Mouse (Mus musculus): Measurements from ENCODE around the gene Thumpd3. TPM values are rescaled to one million over a fixed set of nuclear protein-coding genes. Genes with fewer than 3 reads are reported as not detected.

Gene Thumpd3
- polyA plus RNA-seq, 1 experiment = 33.5 TPM

DNA sequence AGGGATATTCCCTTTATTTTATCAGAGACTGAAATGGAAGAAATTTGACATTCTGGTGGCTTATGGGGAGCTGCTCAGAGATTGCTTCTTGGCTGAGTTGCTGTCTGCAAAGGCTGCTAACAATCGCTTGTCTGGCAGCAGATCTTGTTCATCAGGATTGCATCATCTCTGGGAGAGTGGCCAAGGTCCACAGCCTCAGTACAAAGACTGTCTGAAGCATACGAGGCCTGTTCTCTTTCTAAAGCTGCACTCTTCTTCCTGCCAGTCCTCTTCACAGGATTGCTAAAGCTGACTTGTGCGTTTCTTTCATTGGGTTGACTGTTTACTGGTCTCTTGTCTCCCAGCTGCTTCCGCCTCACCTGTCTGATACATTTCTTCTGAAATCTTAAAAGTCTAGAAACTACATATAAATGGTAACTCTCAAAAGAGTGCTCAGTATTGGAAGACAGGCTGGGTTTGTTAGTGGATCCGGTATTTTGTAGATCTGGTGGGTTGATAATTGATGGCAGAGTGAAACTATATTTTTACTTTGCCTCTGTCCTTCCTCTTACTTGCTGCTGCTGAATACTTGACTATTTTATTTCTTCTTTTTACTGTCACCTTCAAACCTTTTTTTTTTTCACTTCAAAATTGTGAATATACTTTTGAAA lies 53.7 kb downstream of the Thumpd3 start:
- Histone ChIP-seq H3K4me1 (ENCODE audit: control insufficient read depth, insufficient read depth, low read length) (no peaks in the 10 kb centered on the region; the same call in 1 of the 2 replicates), H3K4me3 (ENCODE audit: insufficient read depth, low read length) (no peak overlapping the region), H3K27ac (ENCODE audit: insufficient read depth, low read length) (peak overlapping the region; percentile 96)
- 0 out of 2 replicates have a peak, but pooled peaks have one; percentile 23 for TF ChIP-seq POLR2A (IDR thresholded peaks at IDR 0.05; ENCODE audit: low read depth, low read length)
- TF ChIP-seq CTCF (IDR thresholded peaks at IDR 0.05; ENCODE audit: borderline replicate concordance, insufficient read depth, low read length) = no peak

DNA sequence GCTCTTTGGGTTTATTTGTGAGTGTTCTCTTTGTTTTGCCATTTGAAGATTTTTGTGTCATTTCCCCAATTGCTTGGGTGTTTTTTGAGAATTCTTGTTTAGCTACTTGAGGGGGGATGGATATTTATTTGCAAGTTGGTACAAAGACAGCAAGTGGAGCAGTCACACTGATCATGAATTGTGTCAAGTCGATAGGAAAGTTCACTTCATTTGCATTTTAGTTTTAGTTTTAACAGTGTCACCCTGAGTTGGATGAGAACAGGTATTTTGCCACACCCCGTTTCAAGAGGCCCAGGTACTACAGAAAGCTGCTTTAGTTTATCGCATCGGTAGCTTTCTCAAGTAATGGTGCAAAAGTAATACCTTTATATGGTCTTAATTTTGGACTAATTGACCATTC lies 56.5 kb downstream of the Thumpd3 start:
- no peak overlapping the region for H3K4me3 ChIP-seq (ENCODE audit: insufficient read depth, low read length)
- no peaks in the 10 kb centered on the region for H3K4me1 ChIP-seq (ENCODE audit: control insufficient read depth, insufficient read depth, low read length)
- TF ChIP-seq POLR2A (IDR thresholded peaks at IDR 0.05; ENCODE audit: low read depth, low read length) = no peak
- no peak for TF ChIP-seq CTCF (IDR thresholded peaks at IDR 0.05; ENCODE audit: borderline replicate concordance, insufficient read depth, low read length)
- H3K27ac ChIP-seq (ENCODE audit: insufficient read depth, low read length) = 0 out of 2 replicates have a peak overlapping the region, but pooled peaks have one; percentile 8

DNA sequence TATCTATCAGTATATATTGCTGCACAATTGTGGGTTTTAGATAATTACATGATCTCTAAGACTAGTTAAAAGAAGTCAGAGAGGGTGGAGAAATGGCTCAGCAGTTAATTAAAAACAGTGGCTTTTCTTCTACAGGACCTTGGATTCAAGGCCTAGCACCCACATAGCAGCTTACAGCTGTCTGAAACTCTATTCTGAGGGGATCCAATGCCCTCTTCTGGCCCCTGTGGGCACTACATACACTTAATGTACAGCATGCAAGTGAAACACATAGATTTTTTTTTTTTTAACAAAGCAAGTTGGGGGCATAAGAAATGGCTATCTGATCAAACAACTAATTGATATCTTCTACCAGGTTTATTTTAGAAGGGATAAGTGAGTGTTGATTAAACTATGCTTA lies 57.7 kb downstream of the Thumpd3 start:
- no peak overlapping the region for H3K4me3 ChIP-seq (ENCODE audit: insufficient read depth, low read length)
- TF ChIP-seq CTCF (IDR thresholded peaks at IDR 0.05; ENCODE audit: borderline replicate concordance, insufficient read depth, low read length) (no peak), POLR2A (IDR thresholded peaks at IDR 0.05; ENCODE audit: low read depth, low read length) (no peak)
- no peaks in the 10 kb centered on the region for H3K4me1 ChIP-seq (ENCODE audit: control insufficient read depth, insufficient read depth, low read length)
- no peak overlapping the region for H3K27ac ChIP-seq (ENCODE audit: insufficient read depth, low read length)

DNA sequence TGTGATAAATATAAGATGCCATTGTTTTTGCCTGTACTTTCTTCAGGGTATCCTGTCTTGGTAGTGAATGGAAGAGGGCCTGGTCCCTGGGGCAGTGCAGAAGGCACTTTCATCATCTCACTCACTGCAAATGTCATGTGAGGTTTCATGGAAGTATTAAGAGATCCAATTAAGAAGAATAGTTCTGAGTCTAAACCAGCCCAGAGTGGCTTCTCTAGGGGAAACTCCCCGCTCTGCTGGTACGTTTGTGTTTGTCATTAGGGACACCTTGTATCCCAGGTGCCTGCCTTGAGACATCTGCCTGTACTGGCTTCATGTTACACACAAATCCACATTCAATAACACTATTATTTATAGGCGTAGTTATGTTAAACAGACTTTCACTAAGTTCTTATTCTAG lies 63.4 kb downstream of the Thumpd3 start:
- TF ChIP-seq CTCF (IDR thresholded peaks at IDR 0.05; ENCODE audit: borderline replicate concordance, insufficient read depth, low read length) (no peak), POLR2A (IDR thresholded peaks at IDR 0.05; ENCODE audit: low read depth, low read length) (no peak)
- Histone ChIP-seq H3K27ac (ENCODE audit: insufficient read depth, low read length) (no peak overlapping the region), H3K4me3 (ENCODE audit: insufficient read depth, low read length) (no peak overlapping the region), H3K4me1 (ENCODE audit: control insufficient read depth, insufficient read depth, low read length) (no peaks in the 10 kb centered on the region)

DNA sequence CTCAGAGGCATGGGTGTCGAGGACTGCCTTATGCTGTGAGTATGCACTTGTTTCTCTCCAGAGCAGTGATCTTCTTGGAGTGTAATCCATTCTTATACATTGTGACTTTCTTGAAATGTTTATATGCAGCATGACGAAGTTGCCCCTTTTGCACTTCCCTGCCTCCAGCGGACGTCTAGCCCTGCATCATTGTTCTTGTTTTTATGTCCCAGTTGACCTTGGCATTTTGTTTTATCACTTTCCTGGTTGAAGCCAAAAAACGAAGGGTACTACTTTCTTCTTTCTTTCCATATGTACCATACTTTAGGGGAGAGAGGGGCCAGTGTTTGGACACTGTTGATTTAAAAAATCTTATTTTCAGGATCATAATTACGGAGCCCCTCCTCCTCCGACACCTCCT lies 63.9 kb downstream of the Thumpd3 start:
- Histone ChIP-seq H3K27ac (ENCODE audit: insufficient read depth, low read length) (no peak overlapping the region), H3K4me1 (ENCODE audit: control insufficient read depth, insufficient read depth, low read length) (no peaks in the 10 kb centered on the region), H3K4me3 (ENCODE audit: insufficient read depth, low read length) (no peak overlapping the region)
- TF ChIP-seq CTCF (IDR thresholded peaks at IDR 0.05; ENCODE audit: borderline replicate concordance, insufficient read depth, low read length) (no peak), POLR2A (IDR thresholded peaks at IDR 0.05; ENCODE audit: low read depth, low read length) (no peak)

Other genes starting within 250 kb of the Thumpd3 start
- gene Srgap3, start 99.0 kb upstream of the Thumpd3 start, polyA plus RNA-seq (2011; ENCODE audit: insufficient read length, low read depth, missing spikeins) = 16.4 and 19.6 TPM in 2 replicates
- 128 and 154 TPM in 2 replicates for gene Setd5, start 31.1 kb downstream of the Thumpd3 start, polyA plus RNA-seq (2011; ENCODE audit: insufficient read length, low read depth, missing spikeins)
- gene Lhfpl4, start 149.2 kb downstream of the Thumpd3 start, polyA plus RNA-seq (2011; ENCODE audit: insufficient read length, low read depth, missing spikeins) = 0.22 and 0.39 TPM in 2 replicates
- gene Mtmr14, start 191.6 kb downstream of the Thumpd3 start, polyA plus RNA-seq (2011; ENCODE audit: insufficient read length, low read depth, missing spikeins) = 17.6 and 19.7 TPM in 2 replicates
- gene Cpne9, start 236.1 kb downstream of the Thumpd3 start, polyA plus RNA-seq (2011; ENCODE audit: insufficient read length, low read depth, missing spikeins) = 0.25 TPM in 1 of 2 replicates, not detected in the other

All from embryonic fibroblast, embryonic 13.5 days (primary cell).